Mouse (Mus musculus): ENCODE data around the gene Tex46.

Gene Tex46

DNA sequence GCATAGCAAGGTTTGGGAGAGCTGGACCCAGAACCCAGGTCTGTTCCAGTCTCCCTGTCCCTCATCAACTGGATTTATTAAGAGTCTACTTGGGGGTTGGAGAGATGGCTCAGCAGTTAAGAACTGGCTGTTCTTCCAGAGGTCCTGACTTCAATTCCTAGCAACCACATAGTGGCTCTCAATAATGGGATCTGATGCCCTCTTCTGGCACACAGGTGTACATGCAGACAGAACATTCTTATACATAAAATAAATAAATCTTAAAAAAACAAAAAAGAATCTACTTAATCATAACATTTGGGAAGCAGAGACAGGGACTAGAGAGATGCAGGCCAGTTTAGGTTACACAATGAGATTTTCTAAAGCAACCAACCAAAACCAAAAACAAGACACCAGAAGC, 25.8 kb downstream of the Tex46 start:
- DNase-seq = no peak

DNA sequence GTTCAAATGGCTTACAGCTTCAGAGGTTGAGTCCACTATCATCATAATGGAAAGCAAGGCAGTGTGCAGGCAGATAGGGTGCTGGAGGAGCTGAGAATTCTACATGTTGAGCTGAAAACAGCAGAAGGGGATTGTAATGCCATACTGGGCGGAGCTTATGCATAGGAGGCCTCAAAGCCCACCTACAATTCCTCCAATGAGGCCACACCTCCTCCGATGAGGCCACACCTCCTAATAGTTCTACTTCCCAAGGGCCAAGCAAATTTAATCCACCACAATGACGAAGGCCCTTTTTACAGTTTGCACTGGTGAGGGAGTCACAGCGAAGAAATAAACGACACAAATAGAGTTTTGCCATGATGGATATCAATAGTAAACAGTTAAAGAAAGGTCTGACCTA, 26.3 kb downstream of the Tex46 start:
- no peak for DNase-seq

DNA sequence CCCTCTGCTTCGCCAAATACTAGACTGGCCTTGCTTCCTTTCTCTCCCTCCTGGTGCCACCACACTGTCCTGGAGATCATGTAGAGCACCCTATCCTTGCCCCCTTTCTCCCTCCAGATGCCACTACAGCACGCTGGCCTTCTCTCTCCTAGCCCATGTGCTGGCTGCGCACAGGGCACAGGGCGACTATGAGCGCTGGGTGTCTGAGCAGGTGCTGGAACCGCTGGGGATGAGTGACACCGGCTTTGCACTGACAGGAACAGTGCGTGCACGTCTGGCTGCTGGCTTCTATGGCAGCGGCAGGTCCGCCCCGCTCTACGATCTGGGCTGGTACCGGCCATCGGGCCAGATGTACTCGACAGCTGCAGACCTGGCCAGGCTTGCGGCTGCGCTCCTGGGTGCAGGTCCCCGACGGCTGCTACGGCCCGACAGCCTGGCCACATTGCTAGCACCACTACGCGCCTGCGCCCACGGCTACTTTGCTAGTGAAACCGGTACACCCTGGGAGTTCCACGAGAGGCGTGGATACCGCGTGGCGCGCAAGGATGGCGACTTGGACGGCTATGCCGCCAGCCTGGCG, 26.8 kb downstream of the Tex46 start:
- DNase-seq = no peak

DNA sequence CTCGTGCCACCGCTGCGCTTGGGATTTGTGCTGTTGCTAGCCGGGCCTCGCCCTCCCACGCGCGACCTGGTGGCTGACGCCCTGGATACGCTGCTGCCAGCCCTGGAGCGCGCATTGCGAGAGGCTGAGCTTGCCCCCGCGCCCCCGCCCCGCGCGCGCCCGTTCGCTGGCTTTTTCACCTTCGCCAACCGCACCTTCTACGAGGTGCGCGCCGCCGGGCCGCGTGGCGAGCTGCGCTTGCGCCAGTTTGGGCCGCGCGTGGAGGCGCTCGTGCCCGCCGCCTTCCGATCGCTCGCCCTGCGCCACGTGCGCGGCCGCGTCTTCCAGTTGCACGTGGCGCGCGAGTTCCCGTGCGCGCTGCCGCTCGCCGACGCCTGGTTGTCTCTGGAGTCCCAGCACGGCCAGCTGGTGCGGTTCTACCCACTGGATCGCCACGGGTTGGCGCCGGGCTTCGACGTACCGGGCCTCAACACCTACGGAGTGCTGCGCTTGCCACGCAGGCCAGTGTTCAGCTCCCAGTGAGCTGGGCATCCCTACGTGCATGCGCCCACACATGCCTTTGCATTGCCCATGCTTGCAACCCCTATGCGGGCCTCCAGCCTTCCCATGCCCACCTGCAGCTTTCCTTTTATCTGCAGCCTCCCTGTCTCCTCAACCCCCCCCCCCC, 27.5 kb downstream of the Tex46 start:
- peak; percentile 46 for DNase-seq

DNA sequence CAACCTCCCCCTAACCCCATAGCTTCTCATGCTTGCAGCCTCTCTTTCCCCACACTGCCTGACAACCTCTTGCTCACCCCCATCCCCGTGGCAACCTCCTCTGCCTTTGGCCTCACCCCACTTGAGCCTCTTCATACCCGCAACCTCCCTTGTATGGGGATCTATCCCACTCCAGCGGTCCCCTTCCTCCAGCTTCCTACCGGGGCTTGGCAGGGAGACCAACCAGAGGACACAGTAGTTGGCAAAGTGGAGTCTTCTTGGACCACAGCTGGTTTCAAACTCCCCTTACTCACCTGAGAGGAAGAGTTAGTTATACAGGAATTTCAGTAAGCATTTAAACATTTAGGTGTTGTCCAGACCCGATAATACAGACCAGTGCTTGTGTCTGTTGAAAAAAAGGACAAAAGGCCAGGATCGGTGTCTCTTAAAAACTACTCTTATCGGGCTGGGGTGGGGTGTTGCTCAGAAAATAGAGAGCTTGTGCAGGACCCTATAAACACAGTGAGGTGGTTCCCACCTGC, 28.1 kb downstream of the Tex46 start:
- no peak for DNase-seq

DNA sequence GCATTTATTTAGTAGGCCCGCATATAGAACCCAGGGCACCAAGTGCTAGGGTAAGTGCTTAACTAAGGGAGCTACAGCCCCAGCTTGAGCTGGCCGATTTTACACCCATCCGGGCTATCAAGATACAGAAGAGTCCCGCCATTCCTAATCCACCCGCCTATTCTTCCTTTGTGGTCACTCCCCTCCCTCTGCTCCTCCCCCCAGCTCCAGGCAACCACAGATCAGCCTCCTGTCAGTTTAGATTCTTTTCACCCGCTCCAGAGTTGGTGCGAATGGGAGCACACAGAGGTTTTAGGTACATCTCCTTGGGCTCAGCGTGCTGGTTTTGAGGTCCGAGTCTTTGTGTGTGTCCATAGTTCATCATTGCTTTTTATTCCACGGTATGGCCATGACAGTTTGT, 28.7 kb downstream of the Tex46 start:
- no peak for DNase-seq

DNA sequence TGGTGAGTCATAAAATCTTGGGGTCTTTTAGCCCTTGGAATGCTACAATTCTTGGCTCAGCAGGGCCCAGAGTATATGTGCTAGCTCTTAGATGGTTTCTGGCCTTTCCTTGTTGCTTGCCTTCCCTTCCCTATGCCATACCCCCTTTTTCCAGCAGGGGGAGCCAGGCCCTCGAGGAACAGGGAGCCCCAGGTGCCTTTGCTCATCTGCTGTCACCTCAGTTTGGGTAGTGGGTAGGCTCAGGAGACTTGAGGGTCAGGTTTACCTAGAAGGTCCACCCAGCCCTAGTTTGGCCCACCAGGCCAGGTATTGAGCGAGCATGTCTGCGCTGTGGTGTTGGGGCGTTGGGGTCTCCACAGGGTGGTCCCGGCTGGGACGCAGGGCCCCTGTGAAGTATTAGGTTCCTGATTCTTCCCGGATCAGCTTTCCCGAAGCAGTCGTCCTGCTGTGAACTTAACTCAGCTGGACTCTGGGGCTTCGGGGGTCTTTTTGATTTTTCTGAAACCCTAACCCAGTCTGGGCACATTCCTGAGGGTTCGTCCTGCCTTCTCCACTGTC, 38.8 kb downstream of the Tex46 start:
- peak; percentile 81 for DNase-seq

DNA sequence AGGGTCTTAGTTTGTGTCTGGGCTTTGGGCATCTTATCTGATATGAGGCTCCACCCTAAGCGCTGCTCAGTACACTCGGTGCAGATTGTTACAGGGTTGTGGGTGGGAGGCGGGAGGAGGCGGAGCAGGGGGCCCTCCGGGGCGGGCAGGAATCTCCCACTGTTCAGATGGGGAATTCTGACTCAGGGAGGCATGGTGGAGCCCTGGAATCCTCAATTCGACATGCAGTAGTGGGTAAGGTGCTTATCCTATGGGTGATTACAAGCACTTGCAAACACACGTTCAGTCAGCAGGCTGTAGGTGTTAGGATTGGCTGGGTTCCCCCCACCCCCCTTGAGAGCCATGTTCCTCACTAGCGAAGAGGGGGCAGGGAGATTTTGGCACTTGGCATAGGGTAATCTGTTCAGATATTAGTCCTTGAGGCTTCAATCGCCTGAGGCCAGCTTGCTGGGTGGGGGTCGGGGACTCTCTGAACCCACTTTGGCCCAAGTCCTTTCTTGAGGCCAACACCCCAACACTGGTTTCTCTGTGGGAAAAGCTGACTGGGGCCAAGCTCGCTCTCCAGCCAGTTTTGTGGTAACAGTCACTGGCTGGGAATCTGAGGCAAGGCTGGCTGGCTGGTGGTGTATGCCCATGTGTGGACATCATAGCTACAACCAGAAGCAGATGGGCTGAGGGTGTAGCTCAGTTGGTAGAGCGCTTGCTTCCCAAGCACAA, 39.4 kb downstream of the Tex46 start:
- no peak for DNase-seq

DNA sequence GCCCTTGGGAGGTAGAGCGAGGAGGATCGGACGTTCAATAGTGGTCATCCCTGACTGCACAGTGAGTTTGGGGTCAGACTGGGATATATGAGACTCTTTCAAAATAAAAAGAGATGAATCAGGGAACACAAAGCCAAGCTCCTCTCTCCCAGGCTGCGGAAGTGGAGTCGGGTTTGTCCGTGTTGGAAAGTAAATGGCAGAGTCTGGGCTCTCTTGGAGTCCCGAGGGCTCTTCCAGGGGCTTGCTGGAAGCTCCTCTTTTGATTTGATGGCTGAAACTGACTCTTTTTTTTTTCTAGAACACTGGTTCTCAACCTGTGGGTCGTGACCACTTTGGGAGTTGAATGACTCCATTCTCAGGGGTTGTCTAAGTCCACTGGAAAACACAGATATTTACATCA, 40.0 kb downstream of the Tex46 start:
- DNase-seq = no peak

DNA sequence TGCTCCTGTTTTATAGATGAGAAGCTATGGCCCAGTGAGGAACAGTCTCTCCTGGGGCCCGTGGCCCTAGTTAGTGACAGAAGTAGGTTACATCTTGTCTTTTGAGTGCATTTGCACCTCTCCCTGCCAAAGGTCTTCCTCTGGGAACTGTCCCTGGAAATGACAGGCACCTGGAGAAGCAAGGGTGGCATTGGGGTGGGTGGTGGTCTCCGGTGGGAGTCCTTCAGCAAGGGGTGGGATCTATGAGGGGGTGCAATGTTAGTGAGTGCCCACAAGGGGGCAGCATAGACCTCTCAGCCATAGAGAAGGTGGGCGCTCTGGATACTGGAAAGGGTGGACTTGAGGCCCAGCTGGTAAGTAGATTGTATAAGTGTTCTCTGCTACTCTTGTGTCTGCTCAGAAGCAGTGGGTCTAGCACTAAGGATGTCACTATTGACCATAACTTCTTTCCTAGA, 41.1 kb downstream of the Tex46 start:
- DNase-seq = peak; percentile 47

DNA sequence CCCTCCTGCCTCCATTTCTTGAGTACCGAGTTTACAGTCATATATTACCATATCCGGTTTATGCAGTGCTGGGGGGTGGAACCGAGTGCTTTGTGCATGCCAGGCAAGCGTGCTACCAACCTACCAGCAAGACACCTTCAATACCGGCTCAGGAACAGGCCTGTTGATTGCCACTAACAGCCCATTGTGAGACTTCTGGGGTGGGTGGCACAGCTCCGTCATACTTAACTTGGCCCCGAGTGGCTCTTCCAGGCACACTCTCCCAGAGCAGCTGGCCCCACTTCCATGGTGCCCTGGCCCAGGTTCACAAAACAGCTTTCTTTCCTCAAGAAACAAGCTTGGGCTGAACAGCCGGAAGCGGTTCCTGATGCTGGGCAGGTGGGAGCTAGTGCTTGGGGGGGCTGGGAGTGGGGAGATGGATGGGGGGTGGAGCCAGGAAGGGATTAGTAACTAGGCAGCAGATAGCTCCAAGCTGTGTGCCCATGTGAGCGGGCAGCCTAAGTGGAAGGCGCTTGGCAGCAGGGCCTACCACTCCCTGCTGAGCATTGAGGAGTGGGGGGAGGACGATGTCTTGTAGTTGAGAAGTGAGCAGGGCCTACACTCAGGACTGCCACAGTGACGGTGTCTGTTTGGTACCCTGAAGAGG, 41.8 kb downstream of the Tex46 start:
- no peak for DNase-seq

DNA sequence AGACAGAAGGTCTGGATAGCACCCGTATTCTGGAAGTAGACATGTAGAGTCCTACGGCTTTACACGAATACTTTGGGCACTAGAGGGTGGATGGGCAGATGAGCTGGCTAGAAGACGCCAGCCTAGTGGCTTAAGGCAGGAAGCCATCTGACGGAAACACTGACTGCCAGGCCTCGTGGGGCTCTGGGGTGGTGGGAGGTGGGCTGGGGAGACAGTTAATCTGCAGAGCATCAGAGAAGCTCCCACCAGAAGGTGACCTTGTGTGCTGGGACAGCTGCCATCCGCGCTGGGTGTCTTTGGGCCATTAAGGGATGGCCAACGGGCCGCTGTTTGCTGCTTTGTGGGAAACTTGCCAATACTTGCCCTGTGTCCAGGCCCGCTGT, 42.3 kb downstream of the Tex46 start:
- no peak for DNase-seq

DNA sequence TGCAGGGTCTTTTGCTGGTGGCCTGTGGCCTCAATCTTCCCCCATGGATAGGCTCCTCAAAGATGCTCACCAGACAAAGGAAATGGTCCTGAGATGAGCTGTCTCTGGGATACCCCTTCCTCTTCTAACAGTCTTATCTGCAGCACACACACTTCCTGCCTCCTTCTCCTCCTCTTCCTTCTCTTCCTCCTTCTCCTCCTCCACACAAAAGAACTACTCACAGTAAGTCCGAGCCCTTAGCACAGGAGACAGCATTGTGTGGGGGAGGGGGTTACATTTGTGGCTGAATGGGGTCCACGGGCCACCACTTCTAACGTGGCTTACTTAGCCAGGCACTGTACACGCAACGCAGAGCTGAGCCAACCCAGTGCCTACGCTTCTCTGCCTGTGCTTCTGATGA, 42.8 kb downstream of the Tex46 start:
- DNase-seq = no peak

DNA sequence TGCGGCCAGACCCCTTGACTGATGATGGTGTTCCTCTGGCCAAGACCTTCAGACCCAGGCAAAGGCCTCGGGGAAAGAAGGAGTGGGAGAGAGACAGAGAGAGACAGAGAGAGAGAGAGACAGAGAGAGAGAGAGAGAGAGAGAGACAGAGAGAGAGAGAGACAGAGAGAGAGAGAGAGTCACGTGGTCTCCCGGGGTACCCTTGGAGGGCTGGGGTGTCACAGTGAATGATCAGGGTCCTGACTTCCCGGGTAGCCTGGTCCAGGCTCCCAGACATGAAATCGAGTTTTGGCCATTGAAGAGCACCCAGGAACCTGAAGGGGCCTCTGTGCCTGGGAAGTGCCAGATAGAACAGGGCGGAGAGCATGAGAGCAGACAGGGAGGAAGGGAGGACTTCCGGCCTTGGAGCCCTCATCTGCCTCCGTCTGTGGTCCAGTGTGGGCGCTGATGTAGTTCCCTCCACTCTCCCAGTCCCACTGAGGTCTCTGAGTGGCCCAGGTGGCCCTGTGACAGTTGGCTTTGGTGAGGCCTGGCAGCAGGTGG, 43.5 kb downstream of the Tex46 start:
- no peak for DNase-seq

DNA sequence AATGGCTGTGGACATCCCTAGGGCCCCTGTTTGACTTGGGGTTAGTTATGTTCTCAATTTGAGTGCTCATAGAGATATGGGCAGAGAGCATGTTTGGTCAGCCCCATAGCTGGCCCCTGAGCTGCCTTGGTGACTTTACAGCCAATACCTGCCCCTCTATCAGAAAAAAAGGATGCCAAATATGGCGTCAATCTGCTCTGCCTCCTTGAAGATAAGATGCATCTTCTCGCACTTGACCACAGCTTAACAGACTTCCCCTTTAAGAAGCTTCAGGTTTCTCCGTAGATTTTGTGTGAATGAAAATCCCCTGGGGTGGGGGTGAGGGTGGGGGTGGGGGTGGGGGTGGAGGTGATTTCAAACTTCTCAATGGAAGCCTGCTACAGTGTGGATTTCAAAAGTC, 47.7 kb downstream of the Tex46 start:
- no peak for DNase-seq
